Mouse (Mus musculus) forebrain, embryonic 14.5 days (tissue): ENCODE data around the gene Ppp1r7. TPM values are rescaled to one million over a fixed set of nuclear protein-coding genes. Genes with fewer than 3 reads are reported as not detected.

Experiments used
- ATAC-seq: fragments of 200-750 bp; cut with Nextera tagmentation; 2 replicates; pipeline ENCODE4 v1.8.0; 2017; ENCODE audit warnings: mild to moderate bottlenecking, moderate library complexity
- DNase-seq: peaks from one replicate; pipeline ENCODE4 v3.0.0-alpha.2; 2015; ENCODE audit warnings: low spot score
- H3K27ac ChIP-seq: fragments of 300-500 bp; sonication (generic); 2 replicates; pipeline ENCODE4 v1.5.1; 2014; ENCODE audit warnings: low read depth, mild to moderate bottlenecking, control low read depth, low read length, moderate library complexity
- H3K27me3 ChIP-seq: fragments of 300-500 bp; sonication (generic); replicated peaks from 2 replicates; pipeline ENCODE4 v1.6.1; 2014; ENCODE audit warnings: low read length, control low read depth, mixed read lengths; ENCODE audit not compliant: control insufficient read depth, insufficient read depth
- H3K36me3 ChIP-seq: fragments of 300-500 bp; sonication (generic); 2 replicates; pipeline ENCODE4 v1.6.1; 2014; ENCODE audit warnings: low read length, control low read depth; ENCODE audit not compliant: control insufficient read depth, insufficient read depth
- H3K4me1 ChIP-seq: fragments of 300-500 bp; sonication (generic); 2 replicates; pipeline ENCODE4 v1.6.1; 2014; ENCODE audit warnings: antibody characterized with exemption, low read length, control low read depth; ENCODE audit not compliant: control insufficient read depth, insufficient read depth
- H3K4me2 ChIP-seq: fragments of 300-500 bp; sonication (generic); 2 replicates; pipeline ENCODE4 v1.6.1; 2014; ENCODE audit warnings: mild to moderate bottlenecking, control low read depth, low read length
- H3K4me3 ChIP-seq: fragments of 300-500 bp; sonication (generic); 2 replicates; pipeline ENCODE4 v1.5.1; 2014; ENCODE audit warnings: low read depth, low read length, control low read depth
- H3K9ac ChIP-seq: fragments of 300-500 bp; sonication (generic); 2 replicates; pipeline ENCODE4 v1.6.1; 2014; ENCODE audit warnings: mild to moderate bottlenecking, low read length, control low read depth, moderate library complexity
- H3K9me3 ChIP-seq: fragments of 300-500 bp; sonication (generic); replicated peaks from 2 replicates; pipeline ENCODE4 v1.6.1; 2016; ENCODE audit warnings: low read length, control low read depth, mixed read lengths; ENCODE audit not compliant: control insufficient read depth
- WGBS: fragments of 180-500 bp; shearing (Covaris S2); extraction: QIAGEN DNeasy Blood & Tissue Kit; methylation state at CpG from one replicate; pipeline ENCODE4 v1.1.7; 2014; 5-methylcytosine and 5-hydroxymethylcytosine counted together
- polyA plus RNA-seq: library from polyadenylated mRNA; unstranded; fragments of >200 nt; fragmentation: Nextera tagmentation; extraction: Ambion mirVana; gene quantifications from 2 replicates; pipeline ENCODE4 v1.2.1, GENCODE M21; 2014

The Ppp1r7 gene
- polyA plus RNA-seq, 1 experiment from 2014 or later = 48.9 TPM

DNA sequence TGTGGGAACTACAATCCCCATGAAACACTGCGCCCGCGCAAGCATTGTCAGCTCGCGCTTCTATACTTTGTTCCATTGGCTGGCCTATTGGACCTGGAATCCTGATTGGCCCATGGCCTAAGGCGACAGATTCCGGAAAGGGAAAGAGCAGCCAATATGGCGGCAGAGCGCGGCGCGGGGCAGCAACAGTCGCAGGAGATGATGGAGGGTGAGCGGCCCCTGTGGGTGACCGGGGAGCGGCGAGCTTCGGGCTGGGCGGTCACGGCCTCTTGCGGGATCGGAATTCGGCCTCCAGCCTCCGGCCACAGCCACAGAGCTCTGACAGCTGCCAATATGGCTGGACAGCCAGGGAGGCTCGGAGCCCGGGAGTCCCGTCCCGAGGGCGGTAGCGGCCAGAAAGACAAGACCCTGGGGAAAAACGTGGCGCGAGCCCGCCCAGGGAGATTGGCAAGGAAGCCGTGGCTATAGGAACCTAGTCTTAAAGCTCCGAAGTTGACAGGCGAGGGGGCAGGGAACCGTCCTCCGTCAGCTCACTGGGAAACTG, 922 bp downstream of the Ppp1r7 start:
- Histone ChIP-seq H3K36me3 (peaks cover 25% of the 10 kb centered on the region), H3K27me3 (no peaks in the 10 kb centered on the region), H3K4me1 (peaks cover 9% of the 10 kb centered on the region), H3K4me2 (peak overlapping the region; percentile 89), H3K9ac (peak overlapping the region; percentile 86), H3K4me3 (peak overlapping the region; percentile 96), H3K27ac (peak overlapping the region; percentile 63; the same call in 1 of the 2 replicates), H3K9me3 (no peaks in the 10 kb centered on the region)
- ATAC-seq = peak; percentile 97
- peak; percentile 99 for DNase-seq
- under 1% methylated on average over 37 of the region's 39 CpGs for WGBS

DNA sequence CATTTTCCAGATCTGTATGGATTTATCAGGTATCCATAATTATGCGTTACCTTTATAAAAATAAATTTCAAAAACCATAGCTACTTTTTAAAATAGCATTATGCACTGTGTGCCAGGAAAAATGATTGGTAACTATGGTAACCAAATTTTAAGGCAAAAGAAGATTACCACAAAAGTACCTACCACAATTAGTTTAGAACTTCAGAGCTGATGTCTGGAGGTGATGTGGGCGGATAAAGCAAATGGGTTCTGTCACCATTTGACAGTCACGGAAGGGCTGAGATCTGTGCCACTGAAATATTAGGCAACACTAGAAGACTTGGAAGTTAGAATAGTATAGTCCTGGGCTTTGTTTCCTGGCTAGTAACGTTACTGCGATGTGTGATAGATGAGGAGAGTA, 4.5 kb downstream of the Ppp1r7 start:
- ATAC-seq = no peak
- WGBS = 93% methylated on average over 5 of the region's 5 CpGs
- H3K27ac ChIP-seq = no peak overlapping the region
- H3K9me3 ChIP-seq = no peaks in the 10 kb centered on the region
- H3K9ac ChIP-seq = no peak overlapping the region
- no peak overlapping the region for H3K4me3 ChIP-seq
- H3K27me3 ChIP-seq = no peaks in the 10 kb centered on the region
- H3K4me2 ChIP-seq = no peak overlapping the region
- peaks cover 7% of the 10 kb centered on the region for H3K4me1 ChIP-seq
- H3K36me3 ChIP-seq = peaks cover 52% of the 10 kb centered on the region
- DNase-seq = no peak

DNA sequence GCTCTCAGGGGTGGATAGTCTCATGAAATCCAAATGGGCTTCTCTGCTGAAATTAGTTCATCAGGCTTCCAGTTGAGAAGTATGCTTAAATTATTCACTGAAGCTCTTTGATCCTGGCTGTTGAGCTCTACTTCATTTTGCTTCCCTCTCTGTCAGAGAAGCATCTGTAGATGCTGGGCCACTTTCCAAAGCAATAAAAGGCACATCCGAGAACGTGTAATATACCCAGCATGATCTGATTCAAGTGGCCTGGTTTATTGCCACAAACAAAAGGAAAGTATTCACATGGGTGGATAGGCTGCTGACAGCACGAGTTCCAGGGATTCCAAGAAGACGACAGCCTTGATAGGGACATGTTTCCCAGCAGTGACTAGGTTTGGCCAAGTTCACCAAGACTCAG, 7.0 kb downstream of the Ppp1r7 start:
- ATAC-seq (no peak), DNase-seq (no peak)
- no peak overlapping the region for H3K27ac ChIP-seq
- no peak overlapping the region for H3K9ac ChIP-seq
- H3K36me3 ChIP-seq = peaks cover 78% of the 10 kb centered on the region
- no peaks in the 10 kb centered on the region for H3K27me3 ChIP-seq
- H3K4me3 ChIP-seq = no peak overlapping the region
- no peak overlapping the region for H3K4me2 ChIP-seq
- H3K9me3 ChIP-seq = no peaks in the 10 kb centered on the region
- 71% methylated on average over 4 of the region's 4 CpGs for WGBS
- no peaks in the 10 kb centered on the region; the same call in 1 of the 2 replicates for H3K4me1 ChIP-seq

DNA sequence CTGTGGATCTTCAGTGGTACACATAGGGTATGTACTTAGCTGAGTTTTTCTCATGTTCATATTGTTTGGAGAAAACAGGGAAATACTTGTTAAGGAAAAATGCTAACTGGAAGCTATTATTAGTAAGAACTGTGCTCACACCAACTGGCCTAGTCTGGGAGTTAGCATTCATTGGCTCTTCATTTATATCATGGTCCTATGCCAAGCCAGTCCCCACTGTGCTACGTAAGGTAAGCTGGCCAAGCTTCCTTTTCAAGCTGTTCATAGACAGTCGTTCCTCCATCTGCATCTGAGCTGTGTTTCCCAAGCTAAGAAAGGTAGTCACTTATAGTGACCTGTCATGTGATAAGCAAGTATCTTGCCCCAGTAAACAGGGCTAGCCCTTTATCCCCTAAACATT, 10.1 kb downstream of the Ppp1r7 start:
- Histone ChIP-seq H3K27ac (no peak overlapping the region), H3K4me3 (no peak overlapping the region), H3K9me3 (no peaks in the 10 kb centered on the region), H3K9ac (no peak overlapping the region), H3K27me3 (no peaks in the 10 kb centered on the region), H3K4me1 (no peaks in the 10 kb centered on the region), H3K4me2 (no peak overlapping the region), H3K36me3 (peaks cover 88% of the 10 kb centered on the region)
- ATAC-seq (no peak), DNase-seq (no peak)
- 90% methylated on average over 2 of the region's 2 CpGs for WGBS

DNA sequence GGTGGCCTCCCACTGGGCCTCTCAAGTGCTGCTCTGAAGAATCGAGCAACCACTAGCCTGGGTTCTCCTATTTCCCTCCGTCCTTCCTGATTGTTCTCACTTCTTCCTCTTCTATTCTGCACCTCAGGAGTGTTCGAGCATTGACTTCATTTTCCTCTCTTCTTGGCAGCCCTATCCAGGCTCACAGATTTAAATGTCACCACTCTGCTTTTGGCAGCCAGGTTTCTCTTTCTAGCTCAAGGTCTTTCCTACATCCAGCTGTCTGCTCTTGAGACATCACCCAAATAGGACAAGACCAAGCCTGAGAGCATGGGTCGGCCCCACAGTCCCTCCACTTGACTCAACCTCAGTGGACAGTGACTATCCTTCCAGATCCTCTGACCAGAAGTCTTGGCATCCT, 20.0 kb downstream of the Ppp1r7 start:
- Histone ChIP-seq H3K4me3 (no peak overlapping the region), H3K27ac (no peak overlapping the region), H3K9ac (no peak overlapping the region), H3K4me2 (no peak overlapping the region), H3K27me3 (no peaks in the 10 kb centered on the region), H3K36me3 (peaks cover 74% of the 10 kb centered on the region), H3K9me3 (no peaks in the 10 kb centered on the region), H3K4me1 (no peaks in the 10 kb centered on the region)
- DNase-seq = no peak
- no peak for ATAC-seq
- 87% methylated on average over 4 of the region's 4 CpGs for WGBS

DNA sequence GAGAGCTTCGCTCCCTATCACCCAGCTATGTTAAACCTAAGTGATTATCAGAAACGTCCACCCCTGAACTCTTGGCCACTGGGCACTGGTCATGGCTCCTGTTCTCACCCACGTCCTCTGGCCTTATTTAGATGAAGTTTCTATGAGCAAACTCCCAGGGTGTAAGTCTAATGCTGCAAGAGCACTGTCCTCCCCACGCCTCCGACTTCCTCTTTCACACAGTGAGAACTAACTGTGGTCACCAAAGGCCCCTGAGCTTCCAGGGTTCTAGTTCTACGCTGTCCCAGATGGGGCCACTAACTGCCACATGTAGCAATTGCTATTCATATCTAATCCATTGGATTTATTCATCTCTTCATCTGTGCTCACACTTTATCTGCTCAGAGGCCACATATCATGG, 23.0 kb downstream of the Ppp1r7 start:
- H3K27ac ChIP-seq = no peak overlapping the region
- H3K4me1 ChIP-seq = no peaks in the 10 kb centered on the region
- H3K9ac ChIP-seq = no peak overlapping the region
- no peak overlapping the region for H3K4me2 ChIP-seq
- no peaks in the 10 kb centered on the region for H3K27me3 ChIP-seq
- H3K9me3 ChIP-seq = no peaks in the 10 kb centered on the region
- 93% methylated on average over 6 of the region's 6 CpGs for WGBS
- H3K36me3 ChIP-seq = peaks cover 47% of the 10 kb centered on the region
- ATAC-seq = no peak
- H3K4me3 ChIP-seq = no peak overlapping the region
- DNase-seq = no peak

DNA sequence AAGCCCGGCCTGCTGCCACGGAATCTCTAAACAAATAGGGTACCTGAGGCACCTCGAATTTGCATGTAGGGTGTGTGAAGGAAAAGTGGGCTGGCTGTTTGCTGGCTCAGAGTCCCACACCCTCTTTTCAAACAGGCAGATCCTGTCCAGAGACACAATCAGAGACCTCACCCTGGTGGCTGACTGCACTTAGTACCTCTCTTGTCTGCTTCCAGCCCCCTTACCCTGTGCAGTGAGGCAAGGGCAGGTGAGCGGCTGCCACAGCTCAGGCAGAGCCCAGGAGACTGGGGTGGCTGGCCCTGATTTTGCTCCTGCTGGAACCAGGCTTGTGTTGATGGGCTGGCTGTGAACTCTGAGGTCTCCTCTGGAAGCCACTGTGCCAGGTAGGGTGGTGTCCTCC, 31.0 kb downstream of the Ppp1r7 start, which contains the start of gene Ano7:
TSS of gene Ano7 (plus strand) at position 266 of the 400 bp plus-strand sequence.
- H3K9me3 ChIP-seq = no peaks in the 10 kb centered on the region
- 84% methylated on average over 4 of the region's 4 CpGs for WGBS
- H3K27me3 ChIP-seq = no peaks in the 10 kb centered on the region
- no peaks in the 10 kb centered on the region for H3K4me1 ChIP-seq
- no peaks in the 10 kb centered on the region for H3K36me3 ChIP-seq
- no peak within 1 kb of the TSS for H3K4me2 ChIP-seq
- DNase-seq = no peak
- no peak for ATAC-seq
- H3K27ac ChIP-seq = no peak within 1 kb of the TSS
- H3K9ac ChIP-seq = no peak within 1 kb of the TSS
- H3K4me3 ChIP-seq = no peak within 1 kb of the TSS

DNA sequence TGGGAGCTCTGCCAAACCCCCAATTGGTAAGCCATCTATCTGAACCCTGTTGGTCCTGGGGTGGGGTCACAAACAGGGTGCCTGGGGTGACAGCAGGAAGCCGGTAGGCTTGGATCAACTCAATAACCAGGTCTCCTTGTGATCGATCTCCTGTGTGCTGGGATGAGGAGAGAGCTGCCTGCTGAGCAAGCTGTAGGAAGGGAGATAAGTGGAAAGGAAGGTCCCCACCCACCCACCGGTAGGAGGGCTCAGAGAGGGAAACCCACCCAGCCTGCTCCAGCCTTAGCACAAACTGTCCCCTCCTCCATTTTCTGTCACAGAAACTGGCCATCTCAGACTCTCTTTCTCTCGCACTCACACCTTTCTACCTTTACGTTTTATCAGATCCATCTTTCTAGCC, 34.7 kb downstream of the Ppp1r7 start:
- no peaks in the 10 kb centered on the region for H3K36me3 ChIP-seq
- H3K9me3 ChIP-seq = no peaks in the 10 kb centered on the region
- no peak overlapping the region for H3K9ac ChIP-seq
- H3K4me1 ChIP-seq = no peaks in the 10 kb centered on the region
- no peak overlapping the region for H3K27ac ChIP-seq
- ATAC-seq (no peak), DNase-seq (no peak)
- H3K27me3 ChIP-seq = no peaks in the 10 kb centered on the region
- H3K4me2 ChIP-seq = no peak overlapping the region
- no peak overlapping the region for H3K4me3 ChIP-seq
- 77% methylated on average over 5 of the region's 5 CpGs for WGBS

DNA sequence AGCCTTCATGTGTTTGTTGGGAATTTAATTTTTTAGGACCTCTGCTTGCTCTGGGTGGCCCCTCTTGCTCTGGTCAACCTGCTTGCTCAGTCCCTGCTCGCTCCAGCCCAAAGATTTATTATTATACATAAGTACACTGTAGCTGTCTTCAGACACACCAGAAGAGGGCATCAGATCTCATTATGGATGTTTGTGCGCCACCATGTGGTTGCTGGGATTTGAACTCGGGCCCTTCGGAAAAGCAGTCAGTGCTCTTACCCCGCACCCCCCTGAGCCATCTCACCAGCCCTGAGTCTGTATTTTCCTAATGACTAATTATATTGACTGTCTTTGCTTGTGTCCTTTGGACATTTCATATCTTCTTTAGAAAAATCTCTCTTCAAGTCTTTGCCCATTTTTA, 36.5 kb downstream of the Ppp1r7 start:
- ATAC-seq (no peak), DNase-seq (no peak)
- Histone ChIP-seq H3K36me3 (no peaks in the 10 kb centered on the region), H3K9ac (no peak overlapping the region), H3K4me3 (no peak overlapping the region), H3K9me3 (no peaks in the 10 kb centered on the region), H3K27me3 (no peaks in the 10 kb centered on the region), H3K4me2 (no peak overlapping the region), H3K27ac (no peak overlapping the region), H3K4me1 (no peaks in the 10 kb centered on the region)
- 85% methylated on average over 5 of the region's 5 CpGs for WGBS
